Mouse (Mus musculus): ENCODE data around the gene Utp20.

Utp20 gene

DNA sequence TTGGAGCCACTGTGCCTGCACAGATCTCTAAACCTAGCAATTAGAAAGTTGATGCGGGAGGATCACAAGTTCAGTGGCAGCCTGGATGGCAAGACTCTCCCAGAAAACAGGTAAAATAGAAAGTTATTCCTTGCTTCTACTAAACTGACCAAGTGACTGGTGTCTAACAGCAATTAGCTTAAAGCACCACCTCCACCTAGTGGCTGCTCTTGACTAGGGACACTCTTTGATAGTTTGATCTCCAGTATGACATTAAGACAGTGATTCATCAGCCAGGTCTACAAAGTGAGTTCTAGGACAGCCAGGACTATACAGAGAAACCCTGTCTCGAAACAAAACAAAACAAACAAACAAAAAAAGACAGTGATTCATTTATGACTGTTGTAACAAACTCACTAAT is 101.3 kb downstream of the Utp20 start:
- no peak for ATAC-seq (ENCODE audit: insufficient number of reproducible peaks, low FRiP score, low TSS enrichment)

DNA sequence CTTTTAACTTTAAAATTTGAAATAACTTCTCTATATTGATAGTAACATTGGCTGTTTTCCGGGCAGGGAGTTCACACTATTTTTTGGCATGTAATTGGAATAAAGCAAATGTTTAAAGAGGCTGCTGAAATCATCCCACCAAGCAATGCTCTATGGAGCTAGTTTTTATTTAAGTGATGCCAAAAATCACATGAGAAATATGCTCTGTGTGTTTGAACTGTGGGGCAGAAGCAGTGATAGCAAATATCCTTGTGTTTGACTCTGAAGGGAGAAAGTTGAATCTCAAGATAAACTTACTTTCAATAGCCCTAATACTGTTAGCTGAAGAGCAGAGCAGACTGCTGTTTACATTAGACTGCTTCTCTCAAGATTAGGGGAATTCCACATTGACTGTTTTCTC is 107.0 kb downstream of the Utp20 start:
- no peak for ATAC-seq (ENCODE audit: insufficient number of reproducible peaks, low FRiP score, low TSS enrichment)

DNA sequence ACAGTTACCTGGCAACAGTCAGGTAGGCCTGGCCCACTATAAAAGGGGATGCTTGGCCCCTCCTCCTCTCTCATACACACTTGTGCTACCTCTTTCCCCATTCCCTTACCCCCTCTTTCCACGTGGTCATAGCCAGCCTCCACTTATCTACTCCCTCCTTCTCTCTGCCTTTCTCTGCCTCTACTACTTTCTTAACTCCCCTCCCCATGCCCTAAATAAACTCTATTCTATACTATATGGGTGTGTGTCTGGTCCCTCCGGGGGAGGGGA is 108.9 kb downstream of the Utp20 start:
- no peak for ATAC-seq (ENCODE audit: insufficient number of reproducible peaks, low FRiP score, low TSS enrichment)

DNA sequence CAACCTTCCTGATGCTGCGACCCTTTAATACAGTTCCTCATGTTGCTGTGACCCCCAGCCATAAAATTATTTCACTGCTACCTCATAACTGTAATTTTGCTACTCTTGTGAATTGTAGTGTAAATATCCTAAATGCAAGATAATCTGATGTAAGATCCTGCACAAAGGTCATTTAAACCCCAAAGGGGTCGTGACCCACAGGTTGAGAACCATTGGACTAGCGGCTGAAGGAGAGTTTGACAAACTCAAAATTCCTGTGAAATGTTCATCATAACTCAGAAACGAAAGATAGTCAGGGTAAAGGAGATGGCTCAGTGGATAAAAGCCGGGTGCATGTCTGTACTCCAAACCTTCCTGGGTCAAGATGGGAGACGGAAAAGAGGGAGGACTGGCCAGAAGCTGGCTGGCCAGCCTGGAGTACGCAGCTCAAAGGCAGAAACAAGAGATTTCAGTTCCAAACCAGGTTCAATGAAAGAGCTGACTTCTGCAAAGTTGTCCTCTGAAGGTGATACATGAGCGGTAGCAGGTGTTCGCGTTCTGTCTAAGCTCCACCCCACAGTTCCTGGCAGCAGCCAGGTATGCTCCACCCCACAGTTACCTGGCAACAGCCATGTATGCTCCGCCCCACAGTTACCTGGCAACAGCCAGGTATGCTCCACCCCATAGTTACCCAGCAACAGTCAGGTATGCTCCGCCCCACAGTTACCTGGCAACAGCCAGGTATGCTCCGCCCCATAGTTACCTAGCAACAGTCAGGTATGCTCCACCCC is 109.4 kb downstream of the Utp20 start:
- no peak for ATAC-seq (ENCODE audit: insufficient number of reproducible peaks, low FRiP score, low TSS enrichment)

DNA sequence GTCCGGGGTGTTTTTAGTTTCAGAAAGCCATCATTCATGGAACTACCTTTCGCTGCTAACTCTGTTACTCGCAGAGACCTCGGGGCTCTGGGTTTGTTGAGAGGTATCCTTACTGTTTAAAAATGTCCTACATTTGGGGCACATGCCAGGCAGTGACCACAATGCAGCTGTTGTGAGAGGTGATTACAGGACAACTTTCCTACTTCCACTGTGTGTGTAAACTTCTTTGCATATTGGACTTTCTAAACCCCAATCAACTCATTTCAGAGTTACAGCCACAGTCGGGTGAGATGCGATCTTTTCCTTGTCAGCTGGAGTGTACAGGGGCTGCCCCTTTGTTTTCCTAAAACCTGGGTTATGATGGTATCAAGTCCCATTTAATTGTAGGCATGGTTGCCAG is 111.0 kb downstream of the Utp20 start:
- no peak for ATAC-seq (ENCODE audit: insufficient number of reproducible peaks, low FRiP score, low TSS enrichment)

DNA sequence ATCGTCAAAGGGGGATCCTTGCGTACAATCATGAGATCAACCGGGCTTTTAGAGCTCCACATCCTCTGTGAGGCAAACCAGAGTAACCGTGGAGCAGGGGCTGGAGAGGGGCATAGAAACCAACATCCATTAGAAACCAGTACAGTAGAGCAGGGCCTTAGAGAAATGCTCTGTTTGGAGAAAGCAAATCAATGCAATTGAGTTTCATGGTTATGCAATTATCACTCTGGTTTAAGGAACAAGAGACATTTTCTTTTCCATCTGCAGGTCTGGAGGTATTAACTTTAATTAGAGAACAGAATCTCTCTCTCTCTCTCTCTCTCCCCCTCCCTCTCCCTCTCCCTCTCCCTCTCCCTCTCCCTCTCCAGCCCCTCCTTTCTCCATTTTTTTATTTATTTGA is 111.9 kb downstream of the Utp20 start:
- no peak for ATAC-seq (ENCODE audit: insufficient number of reproducible peaks, low FRiP score, low TSS enrichment)

DNA sequence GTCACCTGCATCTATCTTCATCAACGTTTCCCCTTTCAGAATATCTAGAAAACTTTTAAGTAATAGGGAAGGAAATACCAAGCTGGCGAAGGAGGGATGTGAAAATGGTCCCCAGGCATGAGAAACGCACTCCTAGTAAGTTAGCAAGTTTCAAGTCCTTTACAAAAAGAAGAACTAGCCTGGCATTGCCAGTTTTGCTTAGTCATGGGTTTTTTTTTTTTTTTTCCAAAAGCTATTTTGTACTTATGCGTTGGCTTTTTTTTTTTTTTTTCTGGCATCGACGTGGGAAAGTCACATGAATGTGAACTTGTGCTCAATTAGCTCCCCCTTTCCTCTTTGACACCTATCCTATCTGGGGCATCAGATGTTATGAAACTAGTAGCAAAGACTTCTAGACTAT is 114.2 kb downstream of the Utp20 start:
- no peak for ATAC-seq (ENCODE audit: insufficient number of reproducible peaks, low FRiP score, low TSS enrichment)

DNA sequence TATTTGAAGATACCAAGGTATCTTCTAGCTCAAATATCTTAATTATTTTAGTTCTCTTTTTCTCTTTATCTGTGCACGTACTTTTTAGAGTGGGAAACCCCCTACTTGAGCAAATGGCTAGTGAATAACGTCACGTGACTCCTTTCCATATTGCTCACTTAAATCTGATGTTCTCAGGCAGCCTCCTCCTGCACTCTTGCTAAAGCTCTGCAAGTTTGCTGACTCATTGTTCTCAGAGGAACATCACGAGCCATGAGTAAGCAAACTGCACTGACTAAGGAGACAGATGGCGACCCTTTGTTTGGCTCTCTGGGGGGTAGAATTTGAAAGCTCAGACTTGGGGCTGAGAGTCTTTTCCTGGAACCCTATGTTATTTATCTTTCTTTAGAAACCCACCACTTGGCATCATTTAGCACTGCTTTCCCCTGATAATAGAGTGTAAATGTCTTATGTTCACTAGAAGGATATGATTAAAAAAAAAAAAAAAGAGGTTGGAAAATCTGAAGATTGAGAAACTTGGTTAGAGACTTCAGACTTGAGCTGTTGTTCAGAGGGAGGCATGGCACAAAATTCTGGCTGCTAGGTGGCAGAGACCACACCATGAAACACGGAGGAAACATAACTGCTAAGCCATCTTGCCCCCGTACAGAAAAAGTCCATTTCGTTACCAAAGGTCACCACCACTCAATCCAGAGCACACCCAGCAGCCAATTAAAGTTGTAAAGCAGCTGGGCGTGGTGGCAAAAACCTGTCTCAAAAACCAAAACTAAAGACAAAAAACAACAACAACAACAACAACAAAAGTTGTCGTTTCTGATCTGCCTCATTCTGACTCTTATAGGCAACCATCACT is 117.7 kb downstream of the Utp20 start:
- ATAC-seq (ENCODE audit: insufficient number of reproducible peaks, low FRiP score, low TSS enrichment): no peak

DNA sequence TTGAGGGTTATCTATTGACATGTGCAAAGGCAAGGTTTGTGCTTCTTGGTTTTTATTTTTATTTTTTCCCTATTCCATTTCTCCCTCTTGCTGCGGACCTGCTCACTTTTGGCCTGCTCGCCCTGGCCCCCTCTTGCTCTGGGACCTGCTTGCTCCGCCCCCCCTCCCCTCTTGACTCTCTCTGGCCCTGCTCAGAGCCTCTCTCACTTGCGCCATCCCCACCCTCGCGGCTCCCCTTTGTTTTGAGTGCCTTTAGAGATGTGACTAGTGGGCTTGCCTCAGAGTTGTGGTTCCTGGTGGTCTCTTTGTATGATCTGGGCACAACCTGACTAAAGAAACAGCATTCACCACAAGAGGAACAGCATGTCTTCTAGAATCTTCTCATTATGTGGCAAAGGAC is 125.7 kb downstream of the Utp20 start:
- no peak for ATAC-seq (ENCODE audit: insufficient number of reproducible peaks, low FRiP score, low TSS enrichment)
